Mouse (Mus musculus) forelimb bud, embryonic 11.5 days (tissue): Measurements from ENCODE around the gene Zfp27.
"Not testable (repeated sequence)": the region's sequence is repeated elsewhere in the genome, so short reads cannot be mapped to it uniquely, and the experiment has no call there.

Experiments
- DNase-seq: peaks from one replicate; pipeline ENCODE4 v3.0.0-alpha.2; 2012; ENCODE audit warnings: low read depth, low spot score

Zfp27 gene

GRCm38 (mm10) chr7:29890501-29890900 lies 15.9 kb downstream of the Zfp27 start:
- DNase-seq, result no peak

GRCm38 (mm10) chr7:29880916-29881315 lies 25.5 kb downstream of the Zfp27 start:
- DNase-seq, result no peak

GRCm38 (mm10) chr7:29880056-29880455 lies 26.3 kb downstream of the Zfp27 start:
- no peak for DNase-seq

- DNase-seq, result not testable (repeated sequence)
Observed at GRCm38 (mm10) chr7:29877561-29877960, 28.8 kb downstream of the Zfp27 start.

- DNase-seq, result no peak
Observed at GRCm38 (mm10) chr7:29874256-29874655, 32.1 kb downstream of the Zfp27 start.

- no peak for DNase-seq
Observed at GRCm38 (mm10) chr7:29861660-29862059, 44.7 kb downstream of the Zfp27 start.

- DNase-seq, result peak; percentile 88
Observed at GRCm38 (mm10) chr7:29859532-29860517, 46.5 kb downstream of the Zfp27 start, which contains the start of gene Zfp420. Gene Zfp420 (plus strand): TSS chr7:29859979.

- DNase-seq, result peak; percentile 90
Observed at GRCm38 (mm10) chr7:29853219-29853842, 53.0 kb downstream of the Zfp27 start, which contains the start of gene Zfp940. Gene Zfp940 (minus strand): TSS chr7:29853669.

- DNase-seq, result no peak
Observed at GRCm38 (mm10) chr7:29852831-29853218, 53.5 kb downstream of the Zfp27 start.

GRCm38 (mm10) chr7:29844616-29845015 lies 61.8 kb downstream of the Zfp27 start:
- DNase-seq, result no peak
